Mouse (Mus musculus): ENCODE data around the gene Zbtb44.

GRCm38 (mm10) chr9:31018158-31018557 is 12.3 kb upstream of the Zbtb44 start:
- no peak for TF ChIP-seq CTCF (IDR thresholded peaks at IDR 0.05; ENCODE audit: low read depth, low read length)
- TF ChIP-seq POLR2A (IDR thresholded peaks at IDR 0.05; ENCODE audit: borderline replicate concordance, low read depth, low read length), result no peak

All from bone marrow macrophage, adult 2 months (primary cell).